Mouse (Mus musculus): ENCODE data around the gene Dctn2.

- no peak for TF ChIP-seq POLR2AphosphoS2 (IDR thresholded peaks at IDR 0.05; ENCODE audit: insufficient read length, low read depth)
- no peak for TF ChIP-seq POLR2A (IDR thresholded peaks at IDR 0.05; ENCODE audit: insufficient read length, low read depth)
- no peak for TF ChIP-seq TCF3 (IDR thresholded peaks at IDR 0.05; ENCODE audit: insufficient read length, low read depth)
- TF ChIP-seq TCF12 (IDR thresholded peaks at IDR 0.05; ENCODE audit: insufficient read depth, poor library complexity, severe bottlenecking), result no peak
- no peak for TF ChIP-seq MYOD1 (IDR thresholded peaks at IDR 0.05; ENCODE audit: control insufficient read depth in 1 of 3, insufficient read length in 2 of 3, low read depth in 2 of 3)
- TF ChIP-seq USF1 (IDR thresholded peaks at IDR 0.05; ENCODE audit: low read depth), result no peak
These were observed 53.8 kb downstream of the Dctn2 start for GRCm38 (mm10) chr10:127319969-127320368.
